Mouse (Mus musculus): ENCODE measurements at regions not wholly inside any gene's neighbourhood (a gene's known extent, or its start where the extent isn't known, plus 50 kb on each side); places are given as distances from the start of the nearest gene placed in this dataset.
"Not testable (repeated sequence)": the region's sequence is repeated elsewhere in the genome, so short reads cannot be mapped to it uniquely, and the experiment has no call there.

GRCm38 (mm10) chr3:110880472-110880871 is 629.7 kb upstream of the Prmt6 start:
- not testable (repeated sequence) for H3K27ac ChIP-seq (ENCODE audit: low read length); H3K4me2 ChIP-seq (ENCODE audit: low read length); ATAC-seq; H3K9me3 ChIP-seq (replicated peaks; ENCODE audit: control insufficient read depth, low read length, poor library complexity, severe bottlenecking); H3K9ac ChIP-seq (ENCODE audit: low read depth, low read length); H3K4me1 ChIP-seq (ENCODE audit: control insufficient read depth, insufficient read depth, low read length); H3K4me3 ChIP-seq (ENCODE audit: low read depth, low read length); H3K36me3 ChIP-seq (ENCODE audit: control insufficient read depth, insufficient read depth, low read length); H3K27me3 ChIP-seq (ENCODE audit: control insufficient read depth, insufficient read depth, low read depth, low read length)
- 66% methylated on average over 2 of the region's 2 CpGs for WGBS

GRCm38 (mm10) chr3:110865989-110866388 is 615.2 kb upstream of the Prmt6 start:
- ATAC-seq = no peak
- H3K4me1 ChIP-seq (ENCODE audit: control insufficient read depth, insufficient read depth, low read length) = no peaks in the 10 kb centered on the region
- H3K36me3 ChIP-seq (ENCODE audit: control insufficient read depth, insufficient read depth, low read length) = no peaks in the 10 kb centered on the region
- no peaks in the 10 kb centered on the region for H3K9me3 ChIP-seq (replicated peaks; ENCODE audit: control insufficient read depth, low read length, poor library complexity, severe bottlenecking)
- H3K9ac ChIP-seq (ENCODE audit: low read depth, low read length) = no peak overlapping the region
- H3K4me3 ChIP-seq (ENCODE audit: low read depth, low read length) = no peak overlapping the region
- WGBS = 83% methylated on average over 1 of the region's 1 CpGs
- H3K4me2 ChIP-seq (ENCODE audit: low read length) = no peak overlapping the region
- H3K27me3 ChIP-seq (ENCODE audit: control insufficient read depth, insufficient read depth, low read depth, low read length) = no peaks in the 10 kb centered on the region
- no peak overlapping the region for H3K27ac ChIP-seq (ENCODE audit: low read length)

GRCm38 (mm10) chr3:110847222-110847621 is 596.4 kb upstream of the Prmt6 start:
- WGBS = 81% methylated on average over 2 of the region's 2 CpGs
- H3K4me1 ChIP-seq (ENCODE audit: control insufficient read depth, insufficient read depth, low read length) = no peaks in the 10 kb centered on the region
- H3K27me3 ChIP-seq (ENCODE audit: control insufficient read depth, insufficient read depth, low read depth, low read length) = no peaks in the 10 kb centered on the region
- no peaks in the 10 kb centered on the region for H3K36me3 ChIP-seq (ENCODE audit: control insufficient read depth, insufficient read depth, low read length)
- no peak overlapping the region for H3K4me3 ChIP-seq (ENCODE audit: low read depth, low read length)
- no peak overlapping the region for H3K27ac ChIP-seq (ENCODE audit: low read length)
- no peak overlapping the region for H3K4me2 ChIP-seq (ENCODE audit: low read length)
- no peak for ATAC-seq
- no peak overlapping the region for H3K9ac ChIP-seq (ENCODE audit: low read depth, low read length)
- H3K9me3 ChIP-seq (replicated peaks; ENCODE audit: control insufficient read depth, low read length, poor library complexity, severe bottlenecking) = no peaks in the 10 kb centered on the region

- Histone ChIP-seq H3K27ac (ENCODE audit: low read length) (no peak overlapping the region), H3K9me3 (replicated peaks; ENCODE audit: control insufficient read depth, low read length, poor library complexity, severe bottlenecking) (no peaks in the 10 kb centered on the region), H3K4me2 (ENCODE audit: low read length) (no peak overlapping the region), H3K36me3 (ENCODE audit: control insufficient read depth, insufficient read depth, low read length) (no peaks in the 10 kb centered on the region), H3K4me1 (ENCODE audit: control insufficient read depth, insufficient read depth, low read length) (no peaks in the 10 kb centered on the region), H3K4me3 (ENCODE audit: low read depth, low read length) (no peak overlapping the region), H3K27me3 (ENCODE audit: control insufficient read depth, insufficient read depth, low read depth, low read length) (no peaks in the 10 kb centered on the region), H3K9ac (ENCODE audit: low read depth, low read length) (no peak overlapping the region)
- peak; percentile 80 for ATAC-seq
- 40% methylated on average over 3 of the region's 3 CpGs for WGBS
Measured at GRCm38 (mm10) chr3:110820709-110821401, 570.1 kb upstream of the Prmt6 start.

- H3K27ac ChIP-seq (ENCODE audit: low read length) = peak overlapping the region; percentile 32; the same call in 1 of the 2 replicates
- H3K4me2 ChIP-seq (ENCODE audit: low read length) = no peak overlapping the region
- H3K36me3 ChIP-seq (ENCODE audit: control insufficient read depth, insufficient read depth, low read length) = no peaks in the 10 kb centered on the region
- 0 out of 2 replicates have a peak overlapping the region, but pooled peaks have one; percentile 14 for H3K9ac ChIP-seq (ENCODE audit: low read depth, low read length)
- H3K4me1 ChIP-seq (ENCODE audit: control insufficient read depth, insufficient read depth, low read length) = peaks cover 4% of the 10 kb centered on the region
- H3K9me3 ChIP-seq (replicated peaks; ENCODE audit: control insufficient read depth, low read length, poor library complexity, severe bottlenecking) = no peaks in the 10 kb centered on the region
- ATAC-seq = peak; percentile 81
- no peak overlapping the region for H3K4me3 ChIP-seq (ENCODE audit: low read depth, low read length)
- 30% methylated on average over 4 of the region's 4 CpGs for WGBS
- H3K27me3 ChIP-seq (ENCODE audit: control insufficient read depth, insufficient read depth, low read depth, low read length) = no peaks in the 10 kb centered on the region
Measured at GRCm38 (mm10) chr3:110789009-110789586, 538.3 kb upstream of the Prmt6 start.

- WGBS = 96% methylated on average over 1 of the region's 1 CpGs
- ATAC-seq = no peak
Measured at GRCm38 (mm10) chr3:110755266-110755665, 504.5 kb upstream of the Prmt6 start.

GRCm38 (mm10) chr3:110746273-110746672 is 495.5 kb upstream of the Prmt6 start:
- Histone ChIP-seq H3K4me3 (ENCODE audit: low read depth, low read length) (no peak overlapping the region), H3K9me3 (replicated peaks; ENCODE audit: control insufficient read depth, low read length, poor library complexity, severe bottlenecking) (no peaks in the 10 kb centered on the region), H3K27me3 (ENCODE audit: control insufficient read depth, insufficient read depth, low read depth, low read length) (no peaks in the 10 kb centered on the region), H3K4me1 (ENCODE audit: control insufficient read depth, insufficient read depth, low read length) (no peaks in the 10 kb centered on the region), H3K4me2 (ENCODE audit: low read length) (no peak overlapping the region), H3K36me3 (ENCODE audit: control insufficient read depth, insufficient read depth, low read length) (no peaks in the 10 kb centered on the region), H3K9ac (ENCODE audit: low read depth, low read length) (no peak overlapping the region), H3K27ac (ENCODE audit: low read length) (no peak overlapping the region)
- no peak for ATAC-seq
- 55% methylated on average over 2 of the region's 2 CpGs for WGBS

More at GRCm38 (mm10) chr3:110755266-110755665, 504.5 kb upstream of the Prmt6 start:
- H3K4me2 ChIP-seq (ENCODE audit: low read length) = no peak overlapping the region
- no peaks in the 10 kb centered on the region for H3K4me1 ChIP-seq (ENCODE audit: control insufficient read depth, insufficient read depth, low read length)
- H3K4me3 ChIP-seq (ENCODE audit: low read depth, low read length) = no peak overlapping the region
- no peak overlapping the region for H3K9ac ChIP-seq (ENCODE audit: low read depth, low read length)
- H3K36me3 ChIP-seq (ENCODE audit: control insufficient read depth, insufficient read depth, low read length) = no peaks in the 10 kb centered on the region
- no peaks in the 10 kb centered on the region for H3K27me3 ChIP-seq (ENCODE audit: control insufficient read depth, insufficient read depth, low read depth, low read length)
- H3K27ac ChIP-seq (ENCODE audit: low read length) = no peak overlapping the region
- H3K9me3 ChIP-seq (replicated peaks; ENCODE audit: control insufficient read depth, low read length, poor library complexity, severe bottlenecking) = no peaks in the 10 kb centered on the region

GRCm38 (mm10) chr3:110700122-110700521 is 449.3 kb upstream of the Prmt6 start:
- Histone ChIP-seq H3K27me3 (ENCODE audit: control insufficient read depth, insufficient read depth, low read depth, low read length) (no peaks in the 10 kb centered on the region), H3K4me1 (ENCODE audit: control insufficient read depth, insufficient read depth, low read length) (no peaks in the 10 kb centered on the region), H3K9me3 (replicated peaks; ENCODE audit: control insufficient read depth, low read length, poor library complexity, severe bottlenecking) (no peaks in the 10 kb centered on the region), H3K4me3 (ENCODE audit: low read depth, low read length) (no peak overlapping the region), H3K36me3 (ENCODE audit: control insufficient read depth, insufficient read depth, low read length) (no peaks in the 10 kb centered on the region), H3K4me2 (ENCODE audit: low read length) (no peak overlapping the region), H3K9ac (ENCODE audit: low read depth, low read length) (no peak overlapping the region), H3K27ac (ENCODE audit: low read length) (no peak overlapping the region)
- 16% methylated on average over 4 of the region's 4 CpGs for WGBS
- ATAC-seq = no peak

GRCm38 (mm10) chr3:110667525-110668005 is 416.8 kb upstream of the Prmt6 start:
- Histone ChIP-seq H3K4me3 (ENCODE audit: low read depth, low read length) (no peak overlapping the region), H3K27ac (ENCODE audit: low read length) (peak overlapping the region; percentile 47; the same call in 1 of the 2 replicates), H3K9me3 (replicated peaks; ENCODE audit: control insufficient read depth, low read length, poor library complexity, severe bottlenecking) (no peaks in the 10 kb centered on the region), H3K27me3 (ENCODE audit: control insufficient read depth, insufficient read depth, low read depth, low read length) (no peaks in the 10 kb centered on the region), H3K9ac (ENCODE audit: low read depth, low read length) (0 out of 2 replicates have a peak overlapping the region, but pooled peaks have one; percentile 34), H3K4me2 (ENCODE audit: low read length) (no peak overlapping the region), H3K4me1 (ENCODE audit: control insufficient read depth, insufficient read depth, low read length) (peaks cover 4% of the 10 kb centered on the region; the same call in 1 of the 2 replicates), H3K36me3 (ENCODE audit: control insufficient read depth, insufficient read depth, low read length) (no peaks in the 10 kb centered on the region)
- 26% methylated on average over 7 of the region's 7 CpGs for WGBS
- ATAC-seq = peak; percentile 72

All from midbrain, embryonic 16.5 days (tissue).